Mouse (Mus musculus): ENCODE data around the gene Tgfb3. TPM values are rescaled to one million over a fixed set of nuclear protein-coding genes. Genes with fewer than 3 reads are reported as not detected.

The Tgfb3 gene
- polyA plus RNA-seq, 1 experiment from 2014 or later: 5.1 TPM

DNA sequence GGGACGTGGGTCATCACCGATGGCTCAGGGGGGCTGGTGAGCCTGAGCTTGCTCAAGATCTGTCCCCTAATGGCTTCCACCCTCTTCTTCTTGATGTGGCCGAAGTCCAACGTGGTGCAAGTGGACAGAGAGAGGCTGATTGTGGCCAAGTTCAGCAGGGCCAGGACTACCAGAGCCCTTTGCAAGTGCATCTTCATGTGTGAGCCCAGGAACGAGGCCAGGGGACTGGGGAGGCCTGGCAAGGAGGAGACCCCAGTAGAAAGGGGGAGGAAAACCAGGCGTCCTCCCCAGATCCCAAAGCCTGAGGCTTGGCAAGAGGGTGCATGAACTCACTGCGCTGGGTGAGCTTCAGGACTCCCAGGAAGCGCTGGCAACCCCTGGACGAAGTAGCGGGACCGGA, 1.1 kb downstream of the Tgfb3 start:
- no peaks in the 10 kb centered on the region for H3K36me3 ChIP-seq
- H3K27ac ChIP-seq (replicated peaks): no peak overlapping the region
- peaks cover 34% of the 10 kb centered on the region for H3K4me1 ChIP-seq (replicated peaks)
- 26% methylated on average over 11 of the region's 11 CpGs for WGBS
- H3K9me3 ChIP-seq: no peaks in the 10 kb centered on the region
- no peak overlapping the region for H3K9ac ChIP-seq
- H3K4me2 ChIP-seq: peak overlapping the region; percentile 99
- no peak for ATAC-seq (ENCODE audit: low FRiP score, low read depth)
- peaks cover 14% of the 10 kb centered on the region; the same call in 1 of the 2 replicates for H3K27me3 ChIP-seq
- peak overlapping the region; percentile 65 for H3K4me3 ChIP-seq

DNA sequence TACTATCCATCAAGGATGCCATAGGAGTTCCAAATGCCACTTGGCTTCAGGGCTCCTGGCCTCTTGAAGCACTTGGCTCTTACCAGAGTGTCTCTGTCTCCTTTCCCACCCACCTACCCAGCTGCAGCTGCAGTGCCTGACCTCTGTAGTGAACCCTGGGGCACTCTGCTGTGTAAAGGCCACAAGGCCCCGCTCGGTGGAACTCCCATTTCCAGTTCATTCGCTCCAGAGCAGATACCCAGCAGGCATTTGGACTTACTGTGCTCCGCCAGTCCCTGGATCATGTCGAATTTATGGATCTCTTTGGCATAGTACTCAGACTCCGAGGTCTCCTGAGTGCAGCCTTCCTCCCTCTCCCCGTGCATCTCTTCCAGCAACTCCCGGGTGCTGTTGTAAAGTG, 1.5 kb downstream of the Tgfb3 start:
- no peak overlapping the region for H3K9ac ChIP-seq
- no peak for ATAC-seq (ENCODE audit: low FRiP score, low read depth)
- no peaks in the 10 kb centered on the region for H3K9me3 ChIP-seq
- H3K4me3 ChIP-seq: peak overlapping the region; percentile 65
- WGBS: 27% methylated on average over 8 of the region's 8 CpGs
- peaks cover 33% of the 10 kb centered on the region for H3K4me1 ChIP-seq (replicated peaks)
- no peaks in the 10 kb centered on the region for H3K36me3 ChIP-seq
- peaks cover 14% of the 10 kb centered on the region; the same call in 1 of the 2 replicates for H3K27me3 ChIP-seq
- H3K4me2 ChIP-seq: peak overlapping the region; percentile 99
- no peak overlapping the region for H3K27ac ChIP-seq (replicated peaks)

DNA sequence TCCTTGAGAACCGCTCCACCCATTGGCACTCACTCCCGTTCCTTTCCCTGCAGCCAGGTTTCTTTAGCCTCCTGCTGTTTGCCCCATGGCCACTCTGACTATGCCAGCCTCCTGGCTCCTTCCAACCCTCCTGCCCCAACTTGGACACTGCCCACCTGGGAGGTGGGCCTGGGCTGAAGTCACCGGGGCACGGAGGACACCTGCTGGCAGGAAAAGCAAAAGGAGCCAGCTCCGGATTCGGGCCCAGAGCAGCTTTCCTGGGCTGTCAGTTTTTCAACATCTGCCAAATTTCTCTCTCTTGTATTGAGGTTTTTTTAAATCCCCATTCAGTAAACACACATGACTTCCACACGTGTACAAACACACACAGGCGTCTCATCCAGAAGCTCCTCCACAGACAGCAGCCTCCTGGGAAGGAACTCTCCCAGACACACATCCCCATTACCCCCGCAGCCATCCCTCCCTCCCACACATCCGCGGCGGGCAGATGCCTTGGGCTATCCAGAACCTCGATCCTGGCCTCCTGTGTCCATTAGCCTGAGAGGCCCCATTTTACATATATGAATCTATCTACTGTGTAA, 2.4 kb downstream of the Tgfb3 start:
- 10% methylated on average over 13 of the region's 13 CpGs for WGBS
- no peak for ATAC-seq (ENCODE audit: low FRiP score, low read depth)
- Histone ChIP-seq H3K9ac (0 out of 2 replicates have a peak overlapping the region, but pooled peaks have one; percentile 7), H3K4me1 (replicated peaks) (peaks cover 33% of the 10 kb centered on the region), H3K36me3 (no peaks in the 10 kb centered on the region), H3K27me3 (peaks cover 14% of the 10 kb centered on the region; the same call in 1 of the 2 replicates), H3K27ac (replicated peaks) (no peak overlapping the region), H3K4me2 (peak overlapping the region; percentile 99), H3K9me3 (no peaks in the 10 kb centered on the region), H3K4me3 (peak overlapping the region; percentile 9; the same call in 1 of the 2 replicates)

DNA sequence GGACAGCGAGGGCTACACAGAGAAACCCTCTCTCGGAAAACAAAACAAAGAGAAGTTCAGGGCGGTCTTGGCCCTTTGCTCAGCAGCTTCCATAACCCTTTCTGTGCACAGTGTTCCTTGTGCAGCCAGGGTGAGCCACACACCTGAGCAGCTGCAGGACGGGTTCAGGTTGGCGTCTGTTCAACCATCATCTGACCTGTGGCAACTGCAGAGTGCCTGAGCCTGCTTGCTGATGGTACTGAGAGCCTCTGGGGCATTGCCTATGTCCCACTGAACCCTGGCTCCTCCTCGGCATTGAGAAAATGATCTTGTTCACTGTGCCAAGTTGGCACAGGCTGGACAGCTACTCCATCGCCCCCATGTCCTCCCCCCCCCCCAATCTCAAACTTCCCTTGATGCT, 3.5 kb downstream of the Tgfb3 start:
- 81% methylated on average over 7 of the region's 7 CpGs for WGBS
- Histone ChIP-seq H3K4me1 (replicated peaks) (peaks cover 33% of the 10 kb centered on the region), H3K9me3 (no peaks in the 10 kb centered on the region), H3K4me3 (no peak overlapping the region), H3K27ac (replicated peaks) (no peak overlapping the region), H3K9ac (no peak overlapping the region), H3K4me2 (no peak overlapping the region), H3K36me3 (no peaks in the 10 kb centered on the region), H3K27me3 (peaks cover 10% of the 10 kb centered on the region; the same call in 1 of the 2 replicates)
- ATAC-seq (ENCODE audit: low FRiP score, low read depth): no peak

DNA sequence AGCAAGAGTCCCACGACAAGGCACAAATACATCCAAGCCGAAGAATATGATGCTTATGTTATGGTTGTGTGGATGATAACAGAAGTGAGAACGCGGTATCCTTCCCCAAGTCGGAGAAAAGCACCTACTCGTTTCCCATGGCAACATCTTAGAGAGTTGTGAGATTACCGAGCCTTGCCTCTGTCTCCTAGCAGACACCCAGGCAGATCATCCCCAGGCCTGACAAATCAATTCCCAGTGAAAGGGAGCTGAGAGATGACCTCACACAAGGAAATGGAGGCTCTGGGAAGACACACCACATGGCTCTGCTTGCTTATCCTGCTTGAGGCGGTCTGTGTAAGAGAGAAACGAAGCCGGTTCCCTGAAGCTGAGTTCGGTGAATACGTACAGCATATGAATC, 4.2 kb downstream of the Tgfb3 start:
- no peaks in the 10 kb centered on the region for H3K9me3 ChIP-seq
- no peak overlapping the region for H3K4me2 ChIP-seq
- 86% methylated on average over 12 of the region's 12 CpGs for WGBS
- no peaks in the 10 kb centered on the region for H3K36me3 ChIP-seq
- H3K4me1 ChIP-seq (replicated peaks): peaks cover 33% of the 10 kb centered on the region
- ATAC-seq (ENCODE audit: low FRiP score, low read depth): no peak
- no peak overlapping the region for H3K4me3 ChIP-seq
- H3K27ac ChIP-seq (replicated peaks): no peak overlapping the region
- H3K9ac ChIP-seq: no peak overlapping the region
- peaks cover 10% of the 10 kb centered on the region; the same call in 1 of the 2 replicates for H3K27me3 ChIP-seq

DNA sequence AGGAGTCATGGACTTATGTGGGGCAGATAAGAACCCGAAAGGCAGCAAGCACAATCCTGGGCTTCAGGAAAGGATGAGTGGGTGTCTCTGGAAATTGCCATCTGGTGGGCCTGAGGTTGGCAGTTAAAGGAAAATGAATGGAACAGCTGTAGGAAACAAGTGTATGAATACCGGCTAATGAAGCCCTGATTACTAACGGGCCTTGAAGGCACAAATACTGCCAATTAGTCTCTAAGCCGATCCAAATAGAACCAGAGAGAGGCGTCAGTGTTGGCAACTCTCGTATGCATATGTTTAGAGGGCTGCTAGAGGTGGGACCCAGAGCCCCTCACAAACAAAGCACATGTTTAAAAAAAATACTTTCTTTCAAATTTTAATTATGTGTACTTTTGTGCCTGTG, 7.4 kb downstream of the Tgfb3 start:
- ATAC-seq (ENCODE audit: low FRiP score, low read depth): no peak
- Histone ChIP-seq H3K9ac (no peak overlapping the region), H3K4me1 (replicated peaks) (peaks cover 9% of the 10 kb centered on the region), H3K9me3 (no peaks in the 10 kb centered on the region), H3K4me3 (no peak overlapping the region), H3K27me3 (peaks cover 10% of the 10 kb centered on the region; the same call in 1 of the 2 replicates), H3K27ac (replicated peaks) (no peak overlapping the region), H3K4me2 (no peak overlapping the region), H3K36me3 (no peaks in the 10 kb centered on the region)
- 56% methylated on average over 6 of the region's 6 CpGs for WGBS

DNA sequence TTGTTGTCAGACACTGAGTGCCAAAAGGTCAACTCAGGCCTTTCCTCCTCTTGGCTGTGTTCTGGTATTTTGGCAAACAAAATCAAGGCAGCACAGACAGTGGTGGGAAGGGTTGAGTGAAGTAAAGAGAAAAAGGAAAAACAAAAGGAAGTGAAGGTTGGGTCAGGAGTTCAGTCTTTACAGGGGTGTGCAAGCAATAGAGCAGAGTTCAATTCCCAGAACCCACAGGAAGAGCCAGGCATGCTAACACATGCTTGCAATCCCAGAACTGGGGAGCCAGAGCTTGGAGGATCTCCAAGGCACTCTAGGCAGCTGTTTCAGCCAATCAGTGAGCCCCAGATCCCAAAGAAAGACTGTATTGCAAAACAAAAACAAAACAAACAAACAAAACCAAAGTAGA, 14.0 kb downstream of the Tgfb3 start:
- no peak for ATAC-seq (ENCODE audit: low FRiP score, low read depth)
- no peak overlapping the region for H3K27ac ChIP-seq (replicated peaks)
- no peaks in the 10 kb centered on the region for H3K27me3 ChIP-seq
- no peaks in the 10 kb centered on the region for H3K9me3 ChIP-seq
- no peak overlapping the region for H3K4me2 ChIP-seq
- H3K4me1 ChIP-seq (replicated peaks): no peaks in the 10 kb centered on the region
- no peak overlapping the region for H3K9ac ChIP-seq
- no peak overlapping the region for H3K4me3 ChIP-seq
- no peaks in the 10 kb centered on the region for H3K36me3 ChIP-seq

DNA sequence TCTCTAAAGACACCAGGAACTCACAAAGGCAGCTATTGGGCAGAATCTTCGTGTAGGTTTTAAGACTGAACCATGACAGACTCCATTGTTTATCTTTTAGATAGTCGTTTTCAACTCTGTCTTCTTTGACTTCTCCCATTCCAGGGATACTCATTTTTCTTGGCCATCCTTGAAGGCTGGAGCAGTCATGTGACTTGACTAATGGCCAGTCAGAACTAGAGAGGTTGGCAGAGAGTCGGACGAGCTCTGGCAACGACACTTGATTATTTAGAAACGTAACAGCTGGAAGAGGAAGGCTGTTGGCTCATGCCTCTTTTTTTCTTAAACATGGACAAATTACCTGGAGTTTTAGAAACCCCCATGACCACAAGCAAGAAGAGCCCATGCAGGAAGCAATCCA, 19.5 kb downstream of the Tgfb3 start:
- Histone ChIP-seq H3K4me3 (no peak overlapping the region), H3K9ac (no peak overlapping the region), H3K4me1 (replicated peaks) (no peaks in the 10 kb centered on the region), H3K27ac (replicated peaks) (no peak overlapping the region), H3K9me3 (no peaks in the 10 kb centered on the region), H3K4me2 (no peak overlapping the region), H3K36me3 (no peaks in the 10 kb centered on the region), H3K27me3 (no peaks in the 10 kb centered on the region)
- WGBS: 82% methylated on average over 6 of the region's 6 CpGs
- no peak for ATAC-seq (ENCODE audit: low FRiP score, low read depth)

DNA sequence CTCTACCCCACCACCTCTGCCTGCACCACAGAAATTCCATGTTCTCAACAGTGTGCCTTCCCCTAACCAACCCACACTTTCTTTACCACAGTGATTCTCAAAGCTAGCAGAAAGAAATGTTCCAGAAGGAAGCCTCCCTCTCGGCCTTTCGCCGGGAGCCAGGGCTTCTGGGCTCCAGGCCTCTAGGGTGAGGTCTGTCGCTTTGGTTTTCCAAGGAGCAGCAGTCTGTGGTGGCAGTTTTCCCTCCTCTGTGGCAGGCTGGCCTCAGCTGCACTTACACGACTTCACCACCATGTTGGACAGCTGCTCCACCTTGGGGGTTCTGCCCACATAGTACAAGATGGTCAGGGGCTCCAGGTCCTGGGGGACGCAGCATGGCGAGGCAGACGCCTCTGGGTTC, 21.3 kb downstream of the Tgfb3 start:
- Histone ChIP-seq H3K9ac (no peak overlapping the region), H3K27me3 (no peaks in the 10 kb centered on the region), H3K9me3 (no peaks in the 10 kb centered on the region), H3K27ac (replicated peaks) (no peak overlapping the region), H3K4me2 (no peak overlapping the region), H3K4me1 (replicated peaks) (no peaks in the 10 kb centered on the region), H3K36me3 (no peaks in the 10 kb centered on the region), H3K4me3 (no peak overlapping the region)
- 83% methylated on average over 8 of the region's 8 CpGs for WGBS
- no peak for ATAC-seq (ENCODE audit: low FRiP score, low read depth)

DNA sequence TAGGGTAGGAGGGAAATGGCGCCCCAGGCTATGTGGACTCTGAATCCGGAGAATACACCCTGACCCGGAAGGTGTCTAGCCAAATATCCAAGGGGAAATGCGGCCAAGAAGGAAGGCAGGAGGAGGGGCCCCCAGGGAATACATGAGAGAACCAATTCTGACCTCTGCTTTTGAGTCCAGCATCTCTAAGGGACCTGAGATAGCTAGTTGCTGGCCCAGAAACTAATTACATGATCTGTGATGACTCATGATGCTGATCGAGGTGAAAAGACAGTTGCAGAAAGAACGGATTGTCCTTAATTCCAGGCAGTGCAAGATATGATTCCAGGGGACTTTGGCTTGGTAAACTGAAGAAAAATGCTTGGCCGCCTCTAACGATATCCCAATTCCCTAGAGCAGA, 21.9 kb downstream of the Tgfb3 start:
- Histone ChIP-seq H3K4me1 (replicated peaks) (no peaks in the 10 kb centered on the region), H3K9me3 (no peaks in the 10 kb centered on the region), H3K27ac (replicated peaks) (no peak overlapping the region), H3K4me2 (no peak overlapping the region), H3K9ac (no peak overlapping the region), H3K27me3 (no peaks in the 10 kb centered on the region), H3K36me3 (no peaks in the 10 kb centered on the region), H3K4me3 (no peak overlapping the region)
- WGBS: 89% methylated on average over 8 of the region's 8 CpGs
- no peak for ATAC-seq (ENCODE audit: low FRiP score, low read depth)

DNA sequence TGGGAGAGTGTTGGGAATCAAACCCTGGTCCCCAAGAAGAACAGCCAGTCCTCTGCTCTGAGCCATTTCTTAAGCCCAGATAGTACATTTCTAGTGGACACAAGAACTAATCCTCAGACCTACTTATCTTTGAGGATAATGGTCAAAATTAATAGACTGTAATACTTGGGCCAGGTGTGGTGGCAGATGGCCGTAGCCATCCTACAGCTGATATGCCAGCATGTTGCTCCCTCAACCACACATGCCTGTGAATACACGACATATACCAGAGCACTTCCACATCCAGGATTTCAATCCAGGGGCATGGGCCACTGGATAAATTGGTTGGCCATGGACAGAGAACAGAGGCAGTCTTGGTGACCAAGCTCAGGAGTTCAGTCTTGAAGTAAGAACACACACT, 23.5 kb downstream of the Tgfb3 start:
- H3K4me1 ChIP-seq (replicated peaks): no peaks in the 10 kb centered on the region
- no peak for ATAC-seq (ENCODE audit: low FRiP score, low read depth)
- H3K9me3 ChIP-seq: no peaks in the 10 kb centered on the region
- H3K9ac ChIP-seq: no peak overlapping the region
- 91% methylated on average over 2 of the region's 2 CpGs for WGBS
- no peak overlapping the region for H3K27ac ChIP-seq (replicated peaks)
- no peaks in the 10 kb centered on the region for H3K27me3 ChIP-seq
- H3K36me3 ChIP-seq: no peaks in the 10 kb centered on the region
- no peak overlapping the region for H3K4me2 ChIP-seq
- no peak overlapping the region for H3K4me3 ChIP-seq

DNA sequence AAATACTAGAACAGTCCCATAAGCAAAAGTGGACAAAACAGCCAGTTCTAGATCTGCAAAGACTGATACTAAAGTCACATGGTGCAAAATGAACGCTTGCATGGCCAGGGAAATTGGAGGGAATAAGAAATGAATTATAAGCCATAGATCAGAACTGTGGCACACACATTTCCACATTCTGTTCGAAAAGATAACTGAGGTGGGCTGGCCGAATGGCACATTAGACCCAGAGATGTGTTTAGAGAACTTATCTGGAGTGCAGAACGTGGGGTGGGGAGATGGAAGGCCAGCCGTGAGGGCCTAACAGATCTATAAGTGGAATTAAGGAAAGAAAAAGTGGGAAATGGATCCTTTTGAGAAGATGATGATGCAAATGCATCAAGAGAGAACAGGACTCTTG, 27.4 kb downstream of the Tgfb3 start:
- H3K4me3 ChIP-seq: no peak overlapping the region
- WGBS: 93% methylated on average over 5 of the region's 5 CpGs
- H3K27ac ChIP-seq (replicated peaks): no peak overlapping the region
- no peak overlapping the region for H3K4me2 ChIP-seq
- H3K4me1 ChIP-seq (replicated peaks): no peaks in the 10 kb centered on the region
- no peak overlapping the region for H3K9ac ChIP-seq
- ATAC-seq (ENCODE audit: low FRiP score, low read depth): no peak
- H3K27me3 ChIP-seq: no peaks in the 10 kb centered on the region
- H3K36me3 ChIP-seq: no peaks in the 10 kb centered on the region
- H3K9me3 ChIP-seq: no peaks in the 10 kb centered on the region

DNA sequence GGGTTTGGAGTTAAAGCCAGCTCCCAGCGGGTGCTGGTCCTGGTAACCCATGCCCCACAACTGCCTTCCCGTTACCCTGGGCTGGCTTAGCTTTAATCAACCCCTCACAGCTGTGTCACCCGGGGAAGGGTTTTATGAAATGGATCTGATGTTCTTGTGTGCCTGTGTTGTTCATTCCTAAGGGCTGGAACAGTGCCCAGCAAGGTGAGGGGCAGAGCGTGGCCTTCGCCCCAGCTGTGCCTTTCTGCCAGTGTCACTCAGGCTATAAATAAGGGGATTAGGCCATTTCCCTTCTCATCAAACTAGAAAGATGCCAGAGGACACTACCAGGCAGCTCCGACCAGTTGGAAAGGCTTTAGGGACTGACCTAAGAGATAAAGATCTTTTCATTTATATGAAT, 29.0 kb downstream of the Tgfb3 start:
- no peaks in the 10 kb centered on the region for H3K36me3 ChIP-seq
- WGBS: 84% methylated on average over 6 of the region's 6 CpGs
- H3K4me2 ChIP-seq: no peak overlapping the region
- no peaks in the 10 kb centered on the region for H3K9me3 ChIP-seq
- no peak overlapping the region for H3K4me3 ChIP-seq
- ATAC-seq (ENCODE audit: low FRiP score, low read depth): no peak
- H3K9ac ChIP-seq: no peak overlapping the region
- no peak overlapping the region for H3K27ac ChIP-seq (replicated peaks)
- no peaks in the 10 kb centered on the region for H3K27me3 ChIP-seq
- no peaks in the 10 kb centered on the region for H3K4me1 ChIP-seq (replicated peaks)
